Mouse (Mus musculus) R1 (cell line): ENCODE results near the gene Ube3b.

Experiments used
- DNase-seq: peaks from one replicate; pipeline ENCODE4 v3.0.0-alpha.2; 2018; ENCODE audit warnings: low read depth, low spot score

Ube3b gene

DNA sequence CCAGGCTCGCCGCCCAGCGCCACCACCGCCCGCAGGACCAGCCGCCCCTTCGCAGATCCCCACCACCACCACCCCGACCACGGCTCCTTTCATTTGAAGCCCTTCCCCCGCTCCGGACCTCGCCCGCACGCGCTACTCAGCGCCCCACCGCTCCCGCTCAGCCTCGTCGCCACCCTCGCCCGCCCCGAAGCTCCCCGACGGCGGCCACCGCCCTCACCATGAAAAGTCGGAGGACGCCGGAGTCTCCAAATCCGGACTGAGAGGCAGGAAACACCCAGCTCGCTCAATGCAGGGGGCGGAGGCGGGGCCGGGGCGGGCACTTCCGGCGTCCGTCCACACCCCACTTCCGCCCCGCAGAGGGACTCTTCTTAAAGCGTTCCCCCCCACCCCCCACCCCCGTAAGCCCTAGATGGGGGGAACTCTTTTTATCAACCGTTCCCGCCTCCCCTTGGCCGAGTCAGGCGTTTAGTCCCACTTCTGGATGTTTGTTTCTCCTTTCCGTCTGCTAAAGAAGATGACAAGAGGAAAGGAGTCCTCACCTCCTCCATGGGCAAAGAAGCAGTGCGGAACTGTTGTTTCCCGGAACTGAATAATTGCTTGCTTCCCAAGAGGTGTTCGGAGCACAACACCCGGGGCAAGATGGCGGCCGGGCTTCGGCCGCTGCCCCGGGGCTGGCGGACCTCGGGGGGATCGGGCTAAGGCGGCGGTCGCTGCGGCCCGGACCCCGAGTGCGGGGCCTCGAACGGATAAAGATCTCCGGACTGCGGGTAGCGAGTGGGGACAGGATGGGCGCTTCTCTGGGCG lies at the start of gene Ube3b, which contains the start of gene Kctd10:
Gene Ube3b (plus strand): TSS at position 399 of the 804 bp plus-strand sequence.
Gene Kctd10 (minus strand): TSS at position 300 of the 804 bp plus-strand sequence.
- DNase-seq = peak; percentile 95

DNA sequence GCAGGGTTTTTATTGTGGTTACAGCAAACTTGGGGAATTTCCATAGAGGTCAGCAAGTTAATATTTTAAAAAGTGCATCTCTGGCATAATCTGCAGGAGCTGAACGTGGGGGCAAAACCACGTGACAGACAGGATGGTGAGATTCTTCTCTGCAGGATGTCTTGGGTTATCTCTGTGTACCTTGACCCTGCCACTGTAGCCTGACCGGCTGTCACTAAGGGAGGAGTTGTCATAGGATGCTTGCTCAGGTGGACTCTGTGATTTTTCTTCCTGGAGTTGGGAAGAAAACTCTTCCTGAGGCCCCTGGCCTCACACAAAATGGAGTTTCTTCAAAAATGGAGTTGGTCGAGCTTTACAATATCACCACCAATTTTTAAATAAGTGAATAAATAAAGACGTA lies 37.4 kb upstream of the Ube3b start:
- DNase-seq = no peak

DNA sequence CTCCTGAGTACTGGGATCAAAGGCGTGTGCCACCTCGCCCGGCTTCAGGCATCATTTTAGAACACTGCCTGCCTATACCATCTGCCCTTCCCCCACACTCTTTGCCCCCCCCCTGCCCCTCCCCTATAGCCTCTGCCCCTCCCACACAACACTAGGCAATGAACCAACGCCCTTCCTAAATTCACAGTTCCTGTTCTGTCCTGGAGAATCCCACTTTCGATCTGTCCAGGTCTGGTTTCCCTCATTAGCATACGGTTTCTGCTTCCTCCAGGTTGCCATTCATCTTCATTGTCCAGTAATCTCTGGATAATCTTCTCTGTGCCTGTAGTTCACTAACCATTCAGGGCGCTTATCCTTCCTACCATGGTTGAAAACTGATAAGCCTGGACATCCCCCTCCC lies 36.8 kb upstream of the Ube3b start:
- no peak for DNase-seq

DNA sequence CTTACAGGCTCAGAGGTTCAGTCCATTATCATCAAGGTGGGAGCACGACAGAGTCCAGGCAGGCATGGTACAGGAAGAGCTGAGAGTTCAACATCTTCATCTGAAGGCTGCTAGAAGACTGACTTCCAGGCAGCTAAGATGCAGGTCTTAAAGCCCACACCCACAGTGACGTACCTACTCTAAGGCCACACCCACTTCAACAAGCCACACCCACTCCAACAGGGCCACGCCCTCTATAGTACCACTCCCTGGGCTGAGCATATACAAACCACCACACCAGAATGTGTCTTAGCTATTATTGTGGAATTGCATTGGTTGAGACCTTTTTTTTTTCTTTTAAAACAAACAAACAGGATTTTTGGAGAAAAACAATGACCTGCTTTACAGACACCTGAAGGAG lies 34.9 kb upstream of the Ube3b start:
- DNase-seq = peak; percentile 88

DNA sequence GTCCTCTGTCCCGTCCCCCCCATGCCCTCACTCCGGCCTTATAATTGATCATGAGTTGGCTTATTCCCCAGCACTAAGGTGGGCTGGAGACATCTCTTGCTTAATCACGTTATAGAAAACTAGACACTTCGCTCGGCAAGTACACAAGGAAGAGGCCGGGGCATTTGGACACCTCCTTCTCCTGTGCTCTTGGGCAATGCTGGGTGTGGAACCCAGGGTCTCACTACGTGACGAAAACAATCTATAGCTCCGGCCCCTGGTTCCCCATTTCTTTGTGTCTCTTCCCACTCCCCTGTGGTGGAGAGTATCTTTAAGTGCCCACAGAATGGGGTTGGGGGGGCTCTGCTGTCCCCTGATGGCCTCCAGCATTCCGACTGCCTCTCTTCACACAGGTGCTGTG lies 33.4 kb upstream of the Ube3b start:
- no peak for DNase-seq

DNA sequence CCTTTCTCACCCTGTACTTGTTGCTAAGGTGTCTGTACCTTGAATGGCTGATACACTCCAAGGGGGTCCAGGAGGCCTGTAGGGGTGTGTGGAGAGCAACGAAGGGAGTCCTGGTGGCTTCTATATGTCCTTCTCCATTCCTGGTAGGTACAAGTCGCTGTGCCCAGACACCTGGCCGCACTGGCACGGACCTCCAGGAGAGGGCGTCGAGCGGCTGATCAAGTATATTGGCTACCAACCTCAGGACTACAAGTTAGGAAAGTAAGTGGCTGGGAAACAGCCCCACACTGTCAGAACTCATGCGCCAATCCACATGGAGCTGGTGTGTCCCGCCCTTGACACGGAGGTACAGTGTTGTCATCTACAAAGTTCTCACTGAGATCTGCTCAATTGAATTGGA lies 28.9 kb upstream of the Ube3b start:
- peak; percentile 59 for DNase-seq

DNA sequence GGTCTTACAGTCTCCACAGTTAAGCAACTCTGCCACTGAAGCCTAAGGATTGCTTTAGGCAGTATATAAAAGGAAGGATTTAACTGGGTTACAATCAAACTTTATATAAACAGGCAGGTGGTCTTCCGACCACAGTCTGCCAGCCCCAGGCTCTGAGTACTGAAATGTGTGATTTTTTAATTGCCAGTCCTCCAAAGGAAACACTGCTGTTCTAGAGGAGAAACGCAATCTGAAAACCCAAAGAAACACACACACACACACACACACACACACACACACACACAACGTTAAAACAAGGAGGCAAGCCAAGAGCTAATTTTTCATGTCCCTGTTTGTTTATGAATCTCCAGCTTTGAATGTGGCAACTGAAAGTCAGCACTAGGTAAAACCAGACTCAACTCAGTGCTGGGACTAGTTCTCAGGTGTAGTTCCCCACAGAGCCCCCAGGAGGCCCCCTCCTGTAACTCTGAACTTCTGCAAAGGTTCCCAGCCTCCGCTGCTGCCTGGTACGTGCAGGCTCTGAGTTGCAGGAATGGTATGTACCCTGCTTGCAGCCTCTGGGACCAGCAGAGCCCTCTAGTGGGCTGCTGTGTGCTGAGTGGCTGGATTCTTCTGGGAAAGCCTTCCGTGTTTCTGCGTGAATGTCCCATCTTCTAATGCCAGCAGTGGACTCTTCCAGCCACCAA lies 24.0 kb upstream of the Ube3b start:
- peak; percentile 95 for DNase-seq

DNA sequence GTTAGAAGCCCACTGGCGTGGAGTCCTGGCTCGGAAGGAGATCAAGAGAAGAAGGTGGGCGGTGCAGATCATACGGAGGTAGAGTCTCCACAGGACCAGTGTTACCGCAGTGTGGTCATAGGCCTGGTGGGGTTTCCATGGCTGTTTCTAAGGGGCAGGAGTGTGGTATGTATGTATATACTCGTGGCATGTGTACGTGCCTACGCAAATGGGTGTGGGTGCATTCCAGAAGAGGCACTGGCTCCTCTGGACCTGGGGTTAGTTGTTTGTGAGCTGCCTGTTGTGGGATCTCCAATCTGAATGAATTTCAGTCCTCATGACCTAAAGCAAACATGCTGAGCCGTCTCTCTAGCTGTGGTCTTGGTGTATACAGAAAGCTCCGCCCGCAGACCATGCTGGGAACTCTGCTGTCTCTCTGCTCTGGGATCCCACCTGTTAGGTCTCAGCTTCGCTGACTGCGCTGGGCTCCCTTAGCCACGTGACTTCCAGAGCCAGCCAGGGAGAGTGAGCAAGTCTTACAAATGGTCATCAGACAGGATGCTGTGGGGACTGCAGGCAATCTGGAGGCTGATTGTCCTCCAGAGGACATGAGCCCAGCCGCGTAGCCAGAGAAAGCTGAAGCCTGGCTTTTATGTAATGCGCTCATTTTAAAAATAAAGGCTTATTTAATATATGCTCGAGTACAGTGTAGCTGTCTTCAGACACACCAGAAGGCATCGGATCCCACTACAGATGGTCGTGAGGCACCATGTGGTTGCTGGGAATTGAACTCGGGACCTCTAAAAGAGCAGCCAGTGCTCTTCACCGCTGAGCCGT lies 23.3 kb upstream of the Ube3b start:
- DNase-seq = peak; percentile 76

DNA sequence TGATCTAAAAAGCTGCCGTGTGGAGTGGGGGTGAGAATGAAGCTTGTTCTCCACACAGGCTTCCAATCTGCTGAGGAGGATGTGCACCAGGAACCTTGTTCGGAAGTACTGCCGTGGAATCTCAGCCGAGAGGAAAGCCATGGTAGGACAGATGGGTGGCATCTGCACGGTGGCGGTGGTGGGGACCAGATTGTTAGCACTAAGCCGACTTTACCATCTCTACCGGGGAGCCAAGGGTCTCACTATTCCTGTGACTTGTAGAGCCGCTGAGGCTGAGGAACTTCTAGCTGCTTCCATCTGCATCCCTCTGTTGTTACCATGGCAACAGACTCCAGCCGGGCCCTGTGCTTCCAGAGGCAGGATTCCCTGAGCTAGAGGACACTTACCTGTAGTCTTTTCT lies 21.6 kb upstream of the Ube3b start:
- DNase-seq = peak; percentile 73

DNA sequence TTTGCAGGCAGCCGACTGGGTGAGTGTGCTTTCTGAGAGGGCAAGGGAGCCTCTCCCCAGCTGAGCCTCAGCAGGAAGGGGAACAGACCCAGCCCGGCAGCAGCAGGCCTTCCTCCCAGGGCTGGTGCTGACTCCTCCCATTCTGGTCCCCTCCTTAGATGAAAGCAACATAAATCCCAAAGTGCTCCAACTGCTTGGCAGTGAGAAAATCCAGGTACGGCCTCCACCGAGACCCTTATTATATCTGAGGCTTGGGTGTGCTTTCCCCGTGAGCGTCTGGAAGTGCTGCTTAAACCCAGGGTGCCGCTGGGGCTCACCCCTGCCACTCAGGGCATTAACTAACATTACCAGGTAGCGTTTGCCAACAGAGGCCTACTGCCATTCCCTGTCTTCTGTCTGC lies 20.8 kb upstream of the Ube3b start:
- DNase-seq = no peak

DNA sequence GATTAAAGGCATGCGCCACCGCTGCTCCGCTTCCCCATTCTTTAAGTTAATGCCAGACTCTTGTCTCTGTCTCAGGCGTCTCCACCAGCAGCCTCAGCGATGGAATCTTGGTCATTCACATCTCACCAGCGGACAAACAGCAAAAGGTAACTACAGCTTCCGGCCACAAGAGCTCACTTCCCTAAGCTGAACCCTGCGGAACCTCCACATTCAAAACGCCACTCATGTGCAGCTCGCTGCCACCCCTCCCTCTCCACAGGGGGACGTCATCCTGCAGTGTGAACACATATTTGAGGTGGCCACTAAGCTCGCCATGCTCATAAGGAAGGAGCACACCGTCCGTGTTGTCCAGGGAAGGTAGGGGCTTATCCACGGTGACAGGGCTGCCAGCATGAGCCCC lies 19.4 kb upstream of the Ube3b start:
- DNase-seq = no peak

DNA sequence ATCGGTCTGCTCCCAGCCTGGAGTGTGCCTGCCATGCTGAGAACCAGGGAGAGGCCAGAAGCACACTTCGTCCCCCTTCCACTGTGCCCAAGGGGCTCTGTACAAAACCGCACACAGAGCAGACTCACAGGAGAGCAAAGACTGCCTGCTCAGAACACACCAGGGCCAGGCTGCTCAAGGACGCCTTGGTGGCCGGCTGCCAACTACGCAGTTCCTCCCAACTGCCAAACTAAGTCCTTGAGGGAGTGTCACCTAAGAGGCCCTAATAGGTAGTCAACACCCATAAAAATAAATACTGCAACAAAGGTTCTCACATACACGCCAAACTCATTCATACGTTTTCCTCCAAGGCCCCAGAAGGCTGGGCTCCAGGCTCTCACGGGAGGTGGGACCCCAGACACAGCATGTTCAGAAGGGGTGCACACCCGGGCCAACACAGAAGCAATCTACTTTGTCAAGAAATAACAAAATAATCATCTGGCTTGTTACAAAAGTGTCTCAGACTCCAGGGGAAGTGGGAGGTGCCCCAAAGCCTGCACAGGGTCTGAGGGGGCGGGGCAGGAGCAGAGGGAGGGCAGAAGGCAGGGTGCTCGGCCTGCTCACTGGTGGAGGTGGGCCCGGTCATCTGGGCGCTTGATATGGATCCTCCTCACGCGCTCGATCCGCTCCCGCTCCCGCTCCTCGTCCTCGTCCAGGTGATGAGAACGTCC lies 15.2 kb upstream of the Ube3b start:
- DNase-seq = no peak

DNA sequence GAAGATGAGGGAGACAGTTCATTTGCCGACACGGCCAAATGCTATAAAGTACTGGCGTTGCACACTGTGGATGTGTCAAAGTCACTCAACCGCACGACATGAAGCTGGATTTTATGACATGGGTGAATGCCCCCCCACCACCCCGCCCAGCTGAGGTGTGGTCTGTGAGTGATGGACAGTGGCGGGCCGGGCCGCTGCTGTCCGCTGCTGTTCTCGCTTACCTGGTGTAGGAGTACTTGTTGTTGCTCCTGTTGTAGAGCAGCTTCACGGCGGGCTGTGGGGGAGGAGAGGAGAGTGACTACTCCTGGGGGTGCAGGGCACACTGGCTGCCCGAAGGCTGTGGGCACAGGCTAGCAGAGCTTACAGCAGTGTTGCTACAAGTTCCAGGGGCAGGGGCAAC lies 12.3 kb upstream of the Ube3b start:
- DNase-seq = no peak

DNA sequence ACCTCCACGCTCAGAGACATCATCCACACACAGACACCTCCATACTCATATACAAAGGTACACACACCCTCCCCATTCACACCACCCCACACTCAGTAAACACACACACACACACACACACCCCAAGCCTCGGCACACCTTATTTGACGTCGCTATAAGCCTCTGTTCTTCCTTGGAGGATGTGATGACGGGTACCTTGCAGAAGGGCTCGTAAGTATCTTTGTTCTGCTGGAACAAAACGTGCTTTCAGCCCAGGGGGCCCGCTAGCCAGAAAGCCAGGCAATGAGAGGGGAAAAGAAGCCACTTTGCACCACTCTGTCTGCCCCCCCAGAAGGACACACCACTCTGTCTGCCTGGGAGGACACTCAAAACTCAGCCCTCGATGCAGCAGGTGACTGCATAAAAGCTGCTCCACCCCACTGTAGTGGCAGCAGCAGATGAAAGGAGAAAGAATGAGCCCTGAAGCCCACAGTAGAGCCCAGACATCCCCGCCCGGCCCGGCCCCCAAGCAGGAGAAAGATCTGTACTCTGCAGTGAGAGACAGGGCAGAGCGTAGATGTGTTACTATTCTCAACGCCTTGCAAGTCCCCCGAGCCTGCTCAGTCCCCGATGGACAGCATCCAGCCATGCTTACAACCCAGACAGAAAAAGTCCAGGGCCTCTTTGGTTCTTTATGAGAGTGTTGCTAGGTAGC lies 11.5 kb upstream of the Ube3b start:
- no peak for DNase-seq

DNA sequence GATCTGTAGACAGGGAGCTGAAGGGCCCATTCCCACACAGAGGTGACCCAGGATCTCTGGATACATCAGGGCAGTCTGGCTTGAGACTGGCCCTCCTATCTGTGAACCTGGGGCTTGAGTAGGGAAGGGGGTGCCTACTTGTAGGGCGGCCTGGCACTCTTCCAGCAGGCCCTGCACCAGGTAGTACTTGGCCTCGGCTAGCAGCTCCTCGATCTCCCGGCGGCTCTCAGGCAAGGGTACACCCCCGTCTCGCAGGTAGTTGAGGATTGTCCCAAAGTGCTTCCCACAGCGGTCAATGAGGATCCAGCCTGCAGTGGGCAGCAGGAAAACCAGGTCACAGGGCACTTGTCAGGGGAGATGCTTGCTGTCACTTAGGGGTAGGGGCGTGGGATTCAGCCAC lies 10.5 kb upstream of the Ube3b start:
- no peak for DNase-seq

DNA sequence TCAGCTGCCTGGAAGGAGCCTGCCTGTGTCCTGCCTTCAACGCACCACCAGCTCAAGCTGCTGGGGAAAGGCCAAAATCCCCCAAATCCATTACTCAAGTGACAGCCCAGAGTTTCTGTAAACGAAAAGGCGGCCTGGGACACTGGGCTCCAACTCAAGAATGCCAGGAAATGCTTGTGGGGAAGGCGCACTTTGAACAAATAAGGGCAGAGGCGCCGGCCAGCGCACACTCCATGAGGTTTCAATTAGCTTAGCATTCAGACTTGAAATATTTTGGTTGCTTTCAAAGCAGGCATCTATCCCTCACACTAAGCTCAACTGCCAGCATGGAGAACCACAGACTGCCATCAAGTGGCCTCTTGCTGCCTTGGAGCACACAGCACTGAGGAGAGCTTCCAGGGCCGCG lies 10.0 kb upstream of the Ube3b start:
- DNase-seq = no peak

DNA sequence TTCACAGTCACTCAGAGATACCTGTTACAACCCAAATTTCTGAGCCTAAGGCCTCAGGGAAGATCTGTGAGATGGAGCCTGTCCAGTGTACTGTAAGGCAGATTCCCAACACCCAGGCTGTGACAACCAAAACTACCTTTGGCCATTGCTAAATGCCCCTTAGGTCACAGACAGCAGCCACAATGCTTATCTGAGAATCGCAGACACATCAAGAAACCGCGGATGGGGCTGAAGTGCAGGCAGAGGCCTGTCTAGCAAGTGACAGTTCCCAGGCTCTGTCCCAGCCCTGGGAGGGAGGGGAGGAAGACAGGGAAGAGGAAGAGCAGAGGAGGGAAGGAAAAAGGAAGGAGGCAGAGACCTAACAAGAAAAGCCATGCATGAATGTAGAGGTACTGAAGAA lies 9.1 kb upstream of the Ube3b start:
- DNase-seq = no peak

DNA sequence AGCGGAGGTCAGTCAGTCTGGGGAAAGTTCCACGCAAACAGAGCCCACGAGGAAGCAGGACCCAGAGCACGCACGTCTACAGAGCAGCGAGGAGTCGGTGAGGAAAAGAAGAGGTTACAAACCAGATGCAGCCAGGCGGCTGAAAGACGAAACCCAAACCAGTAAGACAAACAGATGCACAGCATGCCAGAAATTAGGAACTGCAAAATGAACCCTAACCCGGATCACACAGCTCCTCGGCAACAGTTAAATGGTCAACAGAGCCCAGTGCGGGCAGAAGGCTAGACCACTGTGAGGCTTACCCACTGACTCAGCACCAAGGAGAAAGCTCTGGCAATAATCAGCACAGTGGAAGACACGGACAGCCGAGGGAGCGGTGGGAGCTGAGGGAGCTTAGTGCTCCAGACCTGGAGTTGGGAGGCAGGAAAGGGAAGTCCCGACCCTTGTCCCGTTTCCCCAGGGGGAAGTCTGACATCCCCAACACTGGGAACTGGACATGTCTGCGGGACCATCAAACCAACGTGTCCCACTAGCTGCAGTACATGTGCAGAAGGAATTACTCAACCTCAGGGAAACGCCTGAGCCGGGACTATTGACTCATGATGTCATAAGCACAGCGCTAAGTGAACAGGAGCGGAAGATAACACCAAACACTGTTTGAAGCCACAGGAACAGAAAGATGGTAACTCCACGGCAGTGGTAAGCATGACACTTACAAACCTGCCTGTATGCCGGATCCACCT lies 8.5 kb upstream of the Ube3b start:
- DNase-seq = no peak

DNA sequence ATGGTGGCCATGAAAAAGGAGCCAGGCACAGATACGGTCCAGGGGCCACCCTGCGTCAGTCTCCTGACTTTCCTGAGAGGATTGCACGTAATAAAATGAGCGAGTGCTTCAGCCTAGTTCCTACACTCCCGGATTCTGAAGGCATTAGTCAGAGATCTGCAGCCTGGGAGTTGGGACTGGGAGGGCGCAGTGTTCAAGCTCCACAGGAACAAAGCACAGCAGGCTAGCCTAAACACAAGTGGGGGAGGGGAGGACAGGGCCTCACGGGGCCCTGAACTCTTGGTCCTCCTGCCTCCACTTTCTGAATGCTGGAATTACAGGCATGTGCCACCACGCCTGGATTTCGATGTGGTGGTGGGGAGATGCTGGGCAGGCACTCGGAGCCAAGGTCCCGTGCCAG lies 7.8 kb upstream of the Ube3b start:
- peak; percentile 92 for DNase-seq

DNA sequence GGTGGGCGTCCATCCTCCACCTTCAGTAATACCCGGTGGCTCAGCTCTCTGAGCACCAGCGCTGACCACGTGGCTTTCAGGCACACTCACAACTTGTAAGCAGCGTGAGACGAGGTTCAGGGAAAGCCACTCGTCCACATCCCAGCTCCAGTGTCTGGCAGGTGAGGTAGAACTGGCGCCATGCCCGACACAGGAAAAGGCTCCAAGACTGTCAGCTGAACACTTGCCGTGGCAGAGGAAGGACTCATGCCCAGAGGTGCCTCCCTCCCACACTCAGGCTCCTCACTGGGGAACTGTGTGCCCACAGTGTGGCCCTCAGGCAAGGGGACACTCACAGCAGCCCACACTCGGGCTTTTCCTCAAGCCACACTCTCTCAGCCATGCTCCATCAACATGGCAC lies 7.2 kb upstream of the Ube3b start:
- DNase-seq = no peak
